11 mouse cellular contexts compared by ENCODE assay signal in the genomic region with DNA sequence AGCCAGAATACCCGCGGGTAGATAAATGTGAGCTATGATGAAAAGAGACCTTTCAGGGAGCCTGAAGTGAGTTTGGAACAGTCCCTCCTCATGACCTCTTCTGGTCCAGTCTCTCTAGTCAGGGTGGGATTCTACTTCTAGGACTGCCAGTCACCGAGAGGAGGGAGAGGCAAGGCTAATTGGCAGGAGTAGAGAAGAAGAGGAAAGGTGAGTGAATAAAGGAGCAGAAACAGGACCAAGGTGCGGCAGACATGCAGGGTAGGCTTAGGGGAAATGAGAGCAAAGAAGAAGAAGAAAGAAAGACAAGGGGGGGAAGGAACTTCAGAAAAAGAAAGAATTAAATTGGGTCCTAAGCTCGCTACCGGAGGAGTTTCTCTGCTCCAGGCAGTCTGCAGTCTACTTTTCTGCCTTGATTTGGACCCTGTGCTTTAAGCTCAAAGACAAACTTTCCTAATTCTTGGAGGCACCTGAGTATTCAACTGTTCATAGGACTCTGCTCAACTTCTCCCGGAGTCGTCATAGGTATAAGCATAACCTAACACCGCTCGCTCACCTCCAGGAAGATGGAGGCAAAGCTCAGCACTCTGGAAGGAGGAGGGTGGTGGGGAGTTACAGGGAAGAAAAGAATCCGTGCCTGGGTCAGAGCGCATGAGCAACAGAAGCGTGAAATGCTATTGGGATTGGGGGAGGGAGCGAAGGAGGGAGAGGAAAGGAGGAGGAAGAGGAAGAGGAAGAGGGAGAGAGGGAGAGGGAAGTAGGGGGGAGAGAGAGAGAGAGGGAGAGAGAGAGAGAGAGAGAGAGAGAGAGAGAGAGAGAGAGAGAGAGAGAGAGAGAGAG. TPM values are rescaled to one million over a fixed set of nuclear protein-coding genes. Genes with fewer than 3 reads are reported as not detected.
DNase-seq lines count a peak whose midpoint lies in the region; ATAC-seq and TF ChIP-seq lines count a peak whose summit lies in the region.
"Had no signal": no experiment of that assay in that cellular context is flagged by ENCODE, and none has a peak within 500 bp of the region (broad histone marks: within the 10 kb centered on the region; RNA-seq: fewer than 3 reads in every experiment).

No protein-coding gene starts in this region.

- H3K4me3 ChIP-seq in gastrocnemius, adult 2 months: 0 out of 2 replicates have a peak overlapping the region, but pooled peaks have one; percentile 36
- peak overlapping the region; percentile 41 for H3K4me3 ChIP-seq in hindbrain, embryonic 14.5 days (replicated peaks; ENCODE audit: low read length)
- peak overlapping the region; percentile 59 for H3K4me3 ChIP-seq in neural tube, embryonic 12.5 days
- H3K4me3 ChIP-seq: liver, embryonic 12.5 days had no signal

- peak overlapping the region; percentile 34 for H3K9ac ChIP-seq in hindbrain, embryonic 14.5 days
- peak overlapping the region; percentile 46 for H3K9ac ChIP-seq in neural tube, embryonic 12.5 days
- H3K9ac ChIP-seq: liver, embryonic 12.5 days had no signal

- H3K36me3 ChIP-seq in hindbrain, embryonic 14.5 days (replicated peaks; ENCODE audit: control insufficient read depth, insufficient read depth): no peaks in the 10 kb centered on the region
- no peaks in the 10 kb centered on the region for H3K36me3 ChIP-seq in neural tube, embryonic 12.5 days
- H3K36me3 ChIP-seq: liver, embryonic 12.5 days had no signal

- H3K27me3 ChIP-seq in hindbrain, embryonic 14.5 days (ENCODE audit: control insufficient read depth, insufficient read depth, low read length): peaks cover 93% of the 10 kb centered on the region
- H3K27me3 ChIP-seq in neural tube, embryonic 12.5 days (replicated peaks): peaks cover 70% of the 10 kb centered on the region

- peak overlapping the region; percentile 76 for H3K4me2 ChIP-seq in hindbrain, embryonic 14.5 days (replicated peaks)
- H3K4me2 ChIP-seq in neural tube, embryonic 12.5 days (replicated peaks): peak overlapping the region; percentile 81
- H3K4me2 ChIP-seq: liver, embryonic 12.5 days had no signal

- WGBS in hindbrain, embryonic 14.5 days: 5% methylated on average over 14 of the region's 14 CpGs
- WGBS in neural tube, embryonic 12.5 days: 1% methylated on average over 14 of the region's 14 CpGs

- TF ChIP-seq CTCF in gastrocnemius, adult 2 months (IDR thresholded peaks at IDR 0.05): no peak

- no peak overlapping the region for H3K27ac ChIP-seq in gastrocnemius, adult 2 months
- peak overlapping the region; percentile 93 for H3K27ac ChIP-seq in hindbrain, embryonic 14.5 days
- H3K27ac ChIP-seq in neural tube, embryonic 12.5 days: 0 out of 2 replicates have a peak overlapping the region, but pooled peaks have one; percentile 27
- H3K27ac ChIP-seq: liver, embryonic 12.5 days had no signal

- H3K4me1 ChIP-seq in hindbrain, embryonic 14.5 days (replicated peaks; ENCODE audit: control insufficient read depth, insufficient read depth, low read length): peaks cover 6% of the 10 kb centered on the region; the same call in 1 of the 2 replicates
- H3K4me1 ChIP-seq in neural tube, embryonic 12.5 days: peaks cover 5% of the 10 kb centered on the region
- H3K4me1 ChIP-seq: liver, embryonic 12.5 days had no signal

- peak; percentile 36 for ATAC-seq in hindbrain, embryonic 14.5 days (ENCODE audit: low FRiP score)
- peak; percentile 51 for ATAC-seq in neural tube, embryonic 12.5 days (ENCODE audit: low FRiP score, low read depth)
- ATAC-seq in activated CD4-positive, CD25-positive, alpha-beta regulatory T cell, adult 4 months: no peak
- ATAC-seq: liver, embryonic 12.5 days had no signal

- no peaks in the 10 kb centered on the region for H3K9me3 ChIP-seq in hindbrain, embryonic 14.5 days (ENCODE audit: control insufficient read depth, low read length)
- no peaks in the 10 kb centered on the region for H3K9me3 ChIP-seq in neural tube, embryonic 12.5 days
- H3K9me3 ChIP-seq: liver, embryonic 12.5 days had no signal

- no peak for DNase-seq in gastrocnemius, adult 2 months
- DNase-seq in gastrocnemius, adult 8-10 months (ENCODE audit: low spot score in 2 of 2): no peak
- DNase-seq in embryo, embryonic 11 days: peak; percentile 56
- no peak for DNase-seq in hindbrain, embryonic 14.5 days (ENCODE audit: low spot score)
- no peak for DNase-seq in left cerebral cortex, postnatal 14 days (ENCODE audit: low spot score in 2 of 2)
- DNase-seq in kidney, postnatal 25 days: no peak

- intact Hi-C loops in gastrocnemius, adult 2 months (cut with DNase I): no loop called here
- intact Hi-C loops in left cerebral cortex, postnatal 14 days (cut with DNase I): no loop called here

RNA-seq across cellular contexts. Expression of a gene that starts 11.6 kb away (rescaled TPM):
- total RNA-seq in gastrocnemius, adult 2 months (2021): 1 to 10 TPM in 1 of 2 experiments, under 1 TPM in 1; 0.81 to 1.4 TPM
- 1 to 10 TPM in 3 of 4 experiments, under 1 TPM in 1; 0.65 to 2.2 (median 1.4) TPM for total RNA-seq in gastrocnemius, adult 8-10 months (2022)
- 21.4 and 25.1 TPM in 2 replicates for polyA plus RNA-seq in hindbrain, embryonic 14.5 days (2014; fragmentation: Nextera tagmentation; extraction: Ambion mirVana)
- polyA plus RNA-seq in neural tube, embryonic 12.5 days (2016; fragmentation: Nextera tagmentation; extraction: Ambion mirVana): 19.0 and 19.9 TPM in 2 replicates
- not detected for polyA plus RNA-seq in activated CD4-positive, CD25-positive, alpha-beta regulatory T cell, adult 4 months (2017; shearing (Covaris generic))
- total RNA-seq in left cerebral cortex, postnatal 14 days (2021): 10 to 100 TPM; 12.4 to 13.8 TPM
- total RNA-seq: megakaryocyte progenitor cell, adult 5-6 weeks had no signal
- polyA plus RNA-seq: gonadal fat pad, adult 2 months; liver, embryonic 12.5 days had no signal

RNA-seq across cellular contexts. Expression of a gene that starts 15.0 kb away (rescaled TPM):
- total RNA-seq in gastrocnemius, adult 2 months (2021): not detected
- total RNA-seq in gastrocnemius, adult 8-10 months (2022): under 1 TPM in 1 of 4 experiments, not detected in 3; 0.18 TPM
- polyA plus RNA-seq in hindbrain, embryonic 14.5 days (2014; fragmentation: Nextera tagmentation; extraction: Ambion mirVana): 47.8 and 54.9 TPM in 2 replicates
- 62.8 and 66.6 TPM in 2 replicates for polyA plus RNA-seq in neural tube, embryonic 12.5 days (2016; fragmentation: Nextera tagmentation; extraction: Ambion mirVana)
- polyA plus RNA-seq in activated CD4-positive, CD25-positive, alpha-beta regulatory T cell, adult 4 months (2017; shearing (Covaris generic)): not detected
- 1 to 10 TPM; 4.1 to 5.2 TPM for total RNA-seq in left cerebral cortex, postnatal 14 days (2021)
- total RNA-seq: megakaryocyte progenitor cell, adult 5-6 weeks had no signal
- polyA plus RNA-seq: gonadal fat pad, adult 2 months; liver, embryonic 12.5 days had no signal

Comparison
In these comparisons a context has a peak if more than half of its experiments do, and no peak if none do; other contexts are left out.
1. RNA of a gene that starts 11.6 kb away (total RNA-seq): 12.4 to 13.8 TPM in left cerebral cortex, postnatal 14 days; 0.65 to 2.2 TPM in gastrocnemius, adult 8-10 months and 0.81 to 1.4 TPM in gastrocnemius, adult 2 months; every median in the first group is over 4 times any median in the second.
2. Peak in every context shown above with its lines, with median percentiles within 50 percentile points of each other: H3K4me3 ChIP-seq.